13 mouse cellular contexts compared by ENCODE assay signal in genomic region chr11:3531634-3532033, GRCm38 (mm10). TPM values are rescaled to one million over a fixed set of nuclear protein-coding genes. Genes with fewer than 3 reads are reported as not detected.
DNase-seq lines count a peak whose midpoint lies in the region; ATAC-seq and TF ChIP-seq lines count a peak whose summit lies in the region.
"Had no signal": no experiment of that assay in that cellular context is flagged by ENCODE, and none has a peak within 500 bp of the region (broad histone marks: within the 10 kb centered on the region; RNA-seq: fewer than 3 reads in every experiment).

No protein-coding gene starts in this region.

- H3K27ac ChIP-seq in hindbrain, postnatal 0 days = no peak overlapping the region
- H3K27ac ChIP-seq in hindbrain, embryonic 10.5 days = no peak overlapping the region
- no peak overlapping the region for H3K27ac ChIP-seq in small intestine, adult 2 months (ENCODE audit: insufficient read depth, low read depth, low read length)
- H3K27ac ChIP-seq: limb, embryonic 12.5 days; macrophage had no signal

- no peaks in the 10 kb centered on the region for H3K36me3 ChIP-seq in hindbrain, postnatal 0 days (ENCODE audit: insufficient read depth, low read length)
- peaks cover 76% of the 10 kb centered on the region for H3K36me3 ChIP-seq in hindbrain, embryonic 10.5 days
- H3K36me3 ChIP-seq in small intestine, adult 2 months (ENCODE audit: control insufficient read depth, insufficient read depth, low read length) = peaks cover 53% of the 10 kb centered on the region

- no peak overlapping the region for H3K4me3 ChIP-seq in hindbrain, postnatal 0 days (ENCODE audit: low read length)
- H3K4me3 ChIP-seq in hindbrain, embryonic 10.5 days = no peak overlapping the region
- H3K4me3 ChIP-seq in lung, adult 2 months (replicated peaks; ENCODE audit: extremely low read depth, low read depth, low read length) = no peak overlapping the region
- 0 out of 2 replicates have a peak overlapping the region, but pooled peaks have one; percentile 19 for H3K4me3 ChIP-seq in small intestine, adult 2 months (ENCODE audit: low read depth, low read length)
- H3K4me3 ChIP-seq: limb, embryonic 12.5 days had no signal

- no peaks in the 10 kb centered on the region for H3K9me3 ChIP-seq in hindbrain, postnatal 0 days (ENCODE audit: low read length)
- 0 out of 2 replicates have a peak, but pooled peaks cover 2% of the 10 kb centered on the region for H3K9me3 ChIP-seq in hindbrain, embryonic 10.5 days
- H3K9me3 ChIP-seq: limb, embryonic 12.5 days had no signal

- peak; percentile 79 for DNase-seq in hindbrain, postnatal 0 days (ENCODE audit: low spot score)
- no peak for DNase-seq in hindbrain, embryonic 10.5 days (ENCODE audit: low spot score)
- peak; percentile 21 for DNase-seq in lung, postnatal 10 days
- DNase-seq in lung, adult 2 months = no peak
- DNase-seq in ZHBTc4 (ENCODE audit: low read depth, low spot score) = peak; percentile 48
- DNase-seq in thymus, postnatal 10 days (ENCODE audit: low spot score in 2 of 2) = no peak
- DNase-seq: adrenal gland, postnatal 10 days; right cerebral cortex, adult 18-20 months had no signal

- TF ChIP-seq CTCF in hindbrain, postnatal 0 days (IDR thresholded peaks at IDR 0.05; ENCODE audit: low read depth) = peak; percentile 83
- no peak for TF ChIP-seq CTCF in lung, adult 2 months (IDR thresholded peaks at IDR 0.05; ENCODE audit: insufficient read depth, low read length)
- TF ChIP-seq CTCF in small intestine, adult 2 months (IDR thresholded peaks at IDR 0.05; ENCODE audit: extremely low read depth, insufficient read length, insufficient replicate concordance, low read depth, low read length) = no peak

- no peaks in the 10 kb centered on the region for H3K27me3 ChIP-seq in hindbrain, postnatal 0 days (ENCODE audit: insufficient read depth, low read length)
- H3K27me3 ChIP-seq in hindbrain, embryonic 10.5 days (ENCODE audit: insufficient read depth, poor library complexity, severe bottlenecking) = no peaks in the 10 kb centered on the region
- no peaks in the 10 kb centered on the region for H3K27me3 ChIP-seq in small intestine, adult 2 months (ENCODE audit: control insufficient read depth, insufficient read depth, low read length)
- H3K27me3 ChIP-seq: limb, embryonic 12.5 days had no signal

- no peak for TF ChIP-seq POLR2A in lung, adult 2 months (IDR thresholded peaks at IDR 0.05; ENCODE audit: borderline replicate concordance, extremely low read depth, low read depth, low read length)
- no peak for TF ChIP-seq POLR2A in small intestine, adult 2 months (IDR thresholded peaks at IDR 0.05; ENCODE audit: low read depth, low read length)

- ATAC-seq in hindbrain, postnatal 0 days = no peak

- H3K9ac ChIP-seq in hindbrain, postnatal 0 days (replicated peaks; ENCODE audit: low read length) = no peak overlapping the region

- H3K4me2 ChIP-seq in hindbrain, postnatal 0 days (ENCODE audit: low read depth, low read length) = no peak overlapping the region
- H3K4me2 ChIP-seq: limb, embryonic 12.5 days had no signal

- H3K4me1 ChIP-seq in hindbrain, postnatal 0 days (ENCODE audit: insufficient read depth, low read length) = peaks cover 3% of the 10 kb centered on the region; the same call in 1 of the 2 replicates
- peaks cover 26% of the 10 kb centered on the region for H3K4me1 ChIP-seq in hindbrain, embryonic 10.5 days (replicated peaks)
- H3K4me1 ChIP-seq in lung, adult 2 months (ENCODE audit: control insufficient read depth, insufficient read depth, low read length) = peaks cover 2% of the 10 kb centered on the region; the same call in 1 of the 2 replicates
- peaks cover 8% of the 10 kb centered on the region; the same call in 1 of the 2 replicates for H3K4me1 ChIP-seq in small intestine, adult 2 months (ENCODE audit: control insufficient read depth, insufficient read depth, insufficient read length, low read length)

- 88% methylated on average over 6 of the region's 6 CpGs for WGBS in hindbrain, postnatal 0 days
- WGBS in hindbrain, embryonic 10.5 days = 82% methylated on average over 6 of the region's 6 CpGs
- 81% methylated on average over 6 of the region's 6 CpGs for WGBS in lung, adult 2 months
- 86% methylated on average over 6 of the region's 6 CpGs for WGBS in small intestine, adult 2 months

RNA-seq across cellular contexts. Expression of gene Smtn, which starts 8.8 kb away (rescaled TPM):
- total RNA-seq in hindbrain, postnatal 0 days (2014; rRNA removed) = 7.7 and 10.0 TPM in 2 replicates
- 10.7 and 12.8 TPM in 2 replicates for polyA plus RNA-seq in hindbrain, postnatal 0 days (2015; fragmentation: Nextera tagmentation; extraction: Ambion mirVana)
- 43.2 and 46.1 TPM in 2 replicates for polyA plus RNA-seq in hindbrain, embryonic 10.5 days (2016; fragmentation: Nextera tagmentation; extraction: Ambion mirVana)
- polyA plus RNA-seq in lung, adult 2 months (2012; rRNA removed) = 43.1 and 51.6 TPM in 2 replicates
- polyA plus RNA-seq in small intestine, adult 2 months (2012; rRNA removed) = 46.4 and 54.0 TPM in 2 replicates

RNA-seq across cellular contexts. Expression of gene Selenom, which starts 17.1 kb away (rescaled TPM):
- 321 and 384 TPM in 2 replicates for total RNA-seq in hindbrain, postnatal 0 days (2014; rRNA removed)
- 359 and 389 TPM in 2 replicates for polyA plus RNA-seq in hindbrain, postnatal 0 days (2015; fragmentation: Nextera tagmentation; extraction: Ambion mirVana)
- polyA plus RNA-seq in hindbrain, embryonic 10.5 days (2016; fragmentation: Nextera tagmentation; extraction: Ambion mirVana) = 60.3 and 73.5 TPM in 2 replicates
- 111 and 138 TPM in 2 replicates for polyA plus RNA-seq in lung, adult 2 months (2012; rRNA removed)
- 107 and 174 TPM in 2 replicates for polyA plus RNA-seq in small intestine, adult 2 months (2012; rRNA removed)

RNA-seq across cellular contexts. Expression of gene Inpp5j, which starts 27.0 kb away (rescaled TPM):
- total RNA-seq in hindbrain, postnatal 0 days (2014; rRNA removed) = 9.4 and 11.7 TPM in 2 replicates
- polyA plus RNA-seq in hindbrain, postnatal 0 days (2015; fragmentation: Nextera tagmentation; extraction: Ambion mirVana) = 14.6 and 15.3 TPM in 2 replicates
- 0.21 and 0.37 TPM in 2 replicates for polyA plus RNA-seq in hindbrain, embryonic 10.5 days (2016; fragmentation: Nextera tagmentation; extraction: Ambion mirVana)
- 2.3 and 2.7 TPM in 2 replicates for polyA plus RNA-seq in lung, adult 2 months (2012; rRNA removed)
- polyA plus RNA-seq in small intestine, adult 2 months (2012; rRNA removed) = 12.9 and 22.5 TPM in 2 replicates
- total RNA-seq: common myeloid progenitor, adult 5-6 weeks; hematopoietic stem cell, adult 5-6 weeks had no signal
- polyA plus RNA-seq: limb, embryonic 12.5 days had no signal

RNA-seq across cellular contexts. Expression of gene Pla2g3, which starts 43.5 kb away (rescaled TPM):
- 30.4 and 34.8 TPM in 2 replicates for total RNA-seq in hindbrain, postnatal 0 days (2014; rRNA removed)
- polyA plus RNA-seq in hindbrain, postnatal 0 days (2015; fragmentation: Nextera tagmentation; extraction: Ambion mirVana) = 18.5 and 21.2 TPM in 2 replicates
- 0.99 and 1.5 TPM in 2 replicates for polyA plus RNA-seq in hindbrain, embryonic 10.5 days (2016; fragmentation: Nextera tagmentation; extraction: Ambion mirVana)
- polyA plus RNA-seq in lung, adult 2 months (2012; rRNA removed) = 0.50 and 3.1 TPM in 2 replicates
- polyA plus RNA-seq in small intestine, adult 2 months (2012; rRNA removed) = 0.18 and 0.48 TPM in 2 replicates
- total RNA-seq: common myeloid progenitor, adult 5-6 weeks; hematopoietic stem cell, adult 5-6 weeks had no signal
- polyA plus RNA-seq: macrophage had no signal

Comparison
In these comparisons a context has a peak if more than half of its experiments do, and no peak if none do; other contexts are left out.
1. DNase-seq: peak in hindbrain, postnatal 0 days (single experiment), lung, postnatal 10 days (single experiment) and ZHBTc4 (single experiment); none in hindbrain, embryonic 10.5 days (single experiment), lung, adult 2 months (single experiment) and thymus, postnatal 10 days (0 of 2).